Mouse (Mus musculus) forebrain, embryonic 10.5 days (tissue): ENCODE data around the gene Fam216b. TPM values are rescaled to one million over a fixed set of nuclear protein-coding genes. Genes with fewer than 3 reads are reported as not detected.

ENCODE experiments used
- DNase-seq: peaks from one replicate; pipeline ENCODE4 v3.0.0-alpha.2; 2017; ENCODE audit warnings: low spot score; ENCODE audit errors: extremely low spot score
- H3K27ac ChIP-seq: fragments of 300-500 bp; sonication (generic); 2 replicates; pipeline ENCODE4 v1.5.1; 2016; ENCODE audit warnings: mild to moderate bottlenecking
- H3K27me3 ChIP-seq: fragments of 300-500 bp; sonication (generic); 2 replicates; pipeline ENCODE4 v1.6.1; 2016; ENCODE audit warnings: mild to moderate bottlenecking; ENCODE audit not compliant: poor library complexity, severe bottlenecking
- H3K36me3 ChIP-seq: fragments of 300-500 bp; sonication (generic); replicated peaks from 2 replicates; pipeline ENCODE4 v1.6.1; 2016; ENCODE audit warnings: mild to moderate bottlenecking, moderate library complexity
- H3K4me1 ChIP-seq: fragments of 300-500 bp; sonication (generic); 2 replicates; pipeline ENCODE4 v1.6.1; 2016
- H3K4me3 ChIP-seq: fragments of 300-500 bp; sonication (generic); 2 replicates; pipeline ENCODE4 v1.5.1; 2016; ENCODE audit warnings: mild to moderate bottlenecking, moderate library complexity
- H3K9me3 ChIP-seq: fragments of 300-500 bp; sonication (generic); 2 replicates; pipeline ENCODE4 v1.6.1; 2016; ENCODE audit warnings: mild to moderate bottlenecking, moderate library complexity
- WGBS: fragments of 180-500 bp; shearing (Covaris S2); methylation state at CpG from one replicate; pipeline ENCODE4 v1.1.7; 2016; 5-methylcytosine and 5-hydroxymethylcytosine counted together
- polyA plus RNA-seq: library from polyadenylated mRNA; unstranded; fragments of >200 nt; fragmentation: Nextera tagmentation; extraction: Ambion mirVana; gene quantifications from 2 replicates; pipeline ENCODE4 v1.2.1, GENCODE M21; 2016

Fam216b gene
- polyA plus RNA-seq, result not detected in 2 replicates

DNA sequence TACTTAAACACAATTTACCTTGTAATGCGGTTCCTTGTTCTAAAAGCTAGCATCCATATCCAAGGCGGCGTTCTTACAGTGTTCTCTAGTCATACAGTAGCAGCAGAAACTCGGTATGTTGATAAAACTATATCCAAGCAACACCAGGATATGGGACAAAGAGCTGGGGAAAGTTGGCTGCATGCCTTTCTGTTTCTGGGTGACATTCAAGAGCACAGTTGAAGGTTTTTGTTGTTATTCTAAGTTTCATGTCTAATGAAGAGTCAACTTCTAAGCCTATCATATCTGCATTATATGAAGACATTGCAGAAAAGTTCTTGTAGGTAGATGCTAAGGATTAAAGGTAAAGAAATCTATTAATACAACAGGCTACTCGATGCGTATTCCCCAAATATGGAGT is at the start of gene Fam216b:
Gene Fam216b (minus strand): TSS at position 101 of the 400 bp plus-strand sequence.
- no peaks in the 10 kb centered on the region for H3K36me3 ChIP-seq
- no peaks in the 10 kb centered on the region for H3K27me3 ChIP-seq
- no peaks in the 10 kb centered on the region for H3K9me3 ChIP-seq
- H3K4me1 ChIP-seq, result peaks cover 3% of the 10 kb centered on the region; the same call in 1 of the 2 replicates
- no peak within 1 kb of the TSS for H3K27ac ChIP-seq
- no peak for DNase-seq
- WGBS, result 89% methylated on average over 6 of the region's 6 CpGs
- H3K4me3 ChIP-seq, result no peak within 1 kb of the TSS

DNA sequence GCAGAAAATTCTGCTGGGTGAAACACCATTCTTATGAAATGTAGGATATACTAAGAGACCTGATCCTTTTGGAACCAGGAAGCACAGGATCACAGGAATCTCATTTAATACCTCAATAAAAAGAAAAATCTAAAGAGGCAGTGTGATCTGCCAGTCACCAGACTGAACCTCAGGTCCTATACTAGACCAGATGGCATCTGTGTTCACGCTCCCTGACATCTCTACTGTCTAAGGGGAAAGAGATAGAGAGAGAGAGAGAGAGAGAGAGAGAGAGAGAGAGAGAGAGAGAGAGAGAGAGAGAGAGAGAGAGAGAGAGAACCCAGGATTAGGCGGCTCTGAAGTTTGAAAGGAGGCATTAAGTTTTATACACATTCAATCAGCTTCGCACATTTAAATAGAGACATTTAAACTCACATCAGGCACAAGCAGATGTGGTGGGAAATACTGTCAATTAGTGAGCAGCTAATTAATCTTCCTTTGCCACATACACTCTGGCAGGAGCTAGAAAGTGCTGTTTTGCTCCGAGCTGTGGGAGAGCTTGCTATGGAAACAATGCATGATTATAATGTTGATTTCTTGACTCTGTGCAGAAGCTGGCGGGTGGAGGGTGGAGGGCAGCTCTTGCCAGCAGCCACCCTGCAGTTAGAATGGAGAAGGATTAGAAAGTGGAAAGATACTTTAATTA is 43.7 kb upstream of the Fam216b start:
- H3K27ac ChIP-seq, result no peak overlapping the region
- H3K9me3 ChIP-seq, result peaks cover 7% of the 10 kb centered on the region; the same call in 1 of the 2 replicates
- no peaks in the 10 kb centered on the region; the same call in 1 of the 2 replicates for H3K27me3 ChIP-seq
- H3K36me3 ChIP-seq, result no peaks in the 10 kb centered on the region
- 29% methylated on average over 5 of the region's 5 CpGs for WGBS
- H3K4me3 ChIP-seq, result no peak overlapping the region
- DNase-seq, result no peak
- H3K4me1 ChIP-seq, result peaks cover 14% of the 10 kb centered on the region

DNA sequence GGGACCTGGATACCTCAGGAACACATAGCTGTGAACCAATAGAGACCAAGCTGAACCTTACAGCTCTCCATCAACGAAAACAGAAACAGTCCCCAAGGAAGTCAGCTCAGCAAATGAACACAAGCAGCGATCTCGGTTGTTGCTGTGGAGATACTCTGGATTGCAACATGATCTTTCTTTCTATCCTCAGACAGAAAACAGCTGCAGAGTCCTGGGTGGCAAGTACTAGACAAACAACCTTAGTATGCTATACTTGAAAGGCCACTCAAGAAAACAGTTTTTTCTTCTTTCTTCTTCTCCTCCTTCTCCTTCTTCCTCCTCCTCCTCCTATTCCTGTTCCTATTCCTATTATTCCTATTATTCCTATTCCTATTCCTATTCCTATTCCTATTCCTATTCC is 37.9 kb upstream of the Fam216b start:
- Histone ChIP-seq H3K9me3 (no peaks in the 10 kb centered on the region), H3K4me1 (no peaks in the 10 kb centered on the region), H3K4me3 (no peak overlapping the region), H3K27me3 (peaks cover 6% of the 10 kb centered on the region; the same call in 1 of the 2 replicates), H3K27ac (no peak overlapping the region), H3K36me3 (no peaks in the 10 kb centered on the region)
- no peak for DNase-seq
- WGBS, result 74% methylated on average over 3 of the region's 3 CpGs

GRCm38 (mm10) chr14:78120286-78120685 is 31.5 kb upstream of the Fam216b start:
- DNase-seq, result no peak
- peaks cover 3% of the 10 kb centered on the region; the same call in 1 of the 2 replicates for H3K9me3 ChIP-seq
- peaks cover 36% of the 10 kb centered on the region for H3K4me1 ChIP-seq
- no peak overlapping the region for H3K27ac ChIP-seq
- WGBS, result 40% methylated on average over 3 of the region's 3 CpGs
- no peaks in the 10 kb centered on the region for H3K36me3 ChIP-seq
- peaks cover 10% of the 10 kb centered on the region; the same call in 1 of the 2 replicates for H3K27me3 ChIP-seq
- H3K4me3 ChIP-seq, result no peak overlapping the region

DNA sequence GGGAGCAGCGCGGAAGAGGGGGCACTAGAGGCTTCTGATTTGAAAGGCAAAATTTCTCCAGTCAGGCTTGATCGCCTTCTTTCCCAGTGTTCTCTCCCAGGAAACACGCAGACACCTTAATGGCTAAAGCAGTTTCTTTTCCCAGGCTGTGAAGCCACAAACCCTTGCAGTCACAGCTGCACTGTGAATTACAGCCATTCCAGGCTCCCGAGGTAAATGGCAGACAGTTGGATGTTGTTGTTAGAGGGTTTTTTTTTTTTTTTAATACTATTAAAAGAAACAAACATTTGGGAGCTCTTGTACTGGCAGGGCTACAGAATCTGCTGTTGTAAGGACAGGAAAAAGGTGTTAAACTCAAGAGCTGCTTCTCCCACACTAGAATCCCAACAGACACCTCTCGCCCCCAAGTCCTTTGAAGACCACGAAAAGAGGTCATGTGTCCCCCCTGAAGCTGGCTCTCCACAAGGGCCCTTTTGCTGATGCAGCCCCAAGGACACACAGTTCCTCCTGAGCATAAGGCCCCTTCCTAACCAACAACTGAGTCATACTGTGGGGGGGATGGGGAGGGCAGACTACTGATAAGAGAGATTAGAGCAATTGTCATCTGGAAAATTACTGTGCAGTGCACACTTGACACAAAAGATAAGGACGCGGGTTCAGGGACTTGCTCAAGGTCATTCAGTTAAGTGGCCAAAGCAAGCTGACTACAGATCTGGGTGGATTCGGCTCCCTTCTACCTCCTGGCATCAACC is 30.8 kb upstream of the Fam216b start:
- H3K4me3 ChIP-seq, result no peak overlapping the region
- peaks cover 6% of the 10 kb centered on the region; the same call in 1 of the 2 replicates for H3K9me3 ChIP-seq
- WGBS, result 72% methylated on average over 10 of the region's 10 CpGs
- peaks cover 36% of the 10 kb centered on the region for H3K4me1 ChIP-seq
- no peak for DNase-seq
- H3K27ac ChIP-seq, result no peak overlapping the region
- H3K27me3 ChIP-seq, result peaks cover 10% of the 10 kb centered on the region; the same call in 1 of the 2 replicates
- H3K36me3 ChIP-seq, result no peaks in the 10 kb centered on the region

DNA sequence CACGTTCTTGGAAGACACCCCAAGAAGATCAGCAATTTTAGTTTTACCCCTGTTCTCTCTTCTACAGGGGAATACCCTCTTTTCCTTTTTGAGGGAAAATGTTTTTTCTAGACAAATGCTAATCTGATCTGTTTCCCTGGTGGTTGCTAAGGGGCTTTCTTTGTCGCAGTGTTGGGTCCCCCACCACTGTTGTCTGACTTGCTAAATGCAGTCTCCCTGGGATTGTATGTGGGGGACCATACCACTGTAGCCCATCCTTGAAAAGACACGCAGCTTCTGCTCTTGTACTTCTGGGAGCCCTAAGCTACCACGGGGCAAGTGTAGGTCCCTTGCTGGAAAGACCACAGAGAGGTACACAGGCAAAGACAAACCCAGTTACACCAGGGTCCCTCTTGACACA is 28.9 kb upstream of the Fam216b start:
- Histone ChIP-seq H3K36me3 (no peaks in the 10 kb centered on the region), H3K4me3 (no peak overlapping the region), H3K27me3 (peaks cover 9% of the 10 kb centered on the region; the same call in 1 of the 2 replicates), H3K9me3 (peaks cover 6% of the 10 kb centered on the region; the same call in 1 of the 2 replicates), H3K27ac (no peak overlapping the region), H3K4me1 (peaks cover 36% of the 10 kb centered on the region)
- DNase-seq, result no peak
- 86% methylated on average over 4 of the region's 4 CpGs for WGBS

DNA sequence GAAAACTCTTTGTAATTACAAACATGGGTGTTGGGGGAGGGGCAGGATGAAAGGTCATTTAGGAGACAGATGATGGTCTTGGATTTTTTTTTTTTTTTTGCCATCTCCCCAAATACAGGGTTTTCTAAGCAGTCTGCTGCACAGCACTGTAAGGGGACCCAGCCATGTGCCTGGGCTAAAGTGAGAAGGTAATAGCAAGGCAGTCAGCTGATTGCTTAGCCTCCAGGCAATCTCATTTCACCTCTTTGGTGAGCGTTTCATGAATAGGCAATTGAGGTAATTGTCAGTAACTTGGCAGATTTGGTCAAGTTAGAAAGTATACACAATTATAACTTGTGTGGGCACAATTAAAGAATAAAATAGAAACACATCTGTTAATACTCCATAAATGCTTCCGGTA is 28.5 kb upstream of the Fam216b start:
- H3K36me3 ChIP-seq, result no peaks in the 10 kb centered on the region
- peaks cover 6% of the 10 kb centered on the region; the same call in 1 of the 2 replicates for H3K9me3 ChIP-seq
- no peak for DNase-seq
- H3K27me3 ChIP-seq, result peaks cover 5% of the 10 kb centered on the region; the same call in 1 of the 2 replicates
- H3K27ac ChIP-seq, result no peak overlapping the region
- H3K4me3 ChIP-seq, result no peak overlapping the region
- WGBS, result 81% methylated on average over 2 of the region's 2 CpGs
- peaks cover 36% of the 10 kb centered on the region for H3K4me1 ChIP-seq

GRCm38 (mm10) chr14:78112466-78112865 is 23.7 kb upstream of the Fam216b start:
- Histone ChIP-seq H3K27me3 (no peaks in the 10 kb centered on the region), H3K4me3 (no peak overlapping the region), H3K36me3 (no peaks in the 10 kb centered on the region), H3K27ac (no peak overlapping the region), H3K4me1 (peaks cover 10% of the 10 kb centered on the region), H3K9me3 (peaks cover 6% of the 10 kb centered on the region; the same call in 1 of the 2 replicates)
- no peak for DNase-seq
- WGBS, result 84% methylated on average over 3 of the region's 3 CpGs

DNA sequence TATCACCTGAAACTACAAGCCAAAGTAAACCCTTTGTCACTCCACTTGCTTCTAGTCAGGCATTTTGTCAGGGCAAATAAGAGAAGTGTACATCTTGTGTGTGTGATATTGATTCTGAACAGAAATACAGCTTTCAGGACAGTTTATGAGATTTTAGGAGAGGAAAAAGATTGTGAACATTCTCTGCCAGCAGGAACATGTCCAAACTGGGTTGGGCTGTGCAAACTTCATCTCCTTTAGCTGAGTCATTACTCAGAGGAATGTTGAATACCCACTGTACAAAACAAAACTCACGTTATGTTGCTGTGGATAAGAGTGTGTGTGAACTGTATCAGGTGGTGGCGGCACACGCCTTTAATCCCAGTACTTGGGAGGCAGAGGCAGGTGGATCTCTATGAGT is 22.1 kb upstream of the Fam216b start:
- H3K4me1 ChIP-seq, result no peaks in the 10 kb centered on the region
- 88% methylated on average over 3 of the region's 3 CpGs for WGBS
- H3K27ac ChIP-seq, result no peak overlapping the region
- H3K9me3 ChIP-seq, result peaks cover 6% of the 10 kb centered on the region; the same call in 1 of the 2 replicates
- DNase-seq, result no peak
- H3K27me3 ChIP-seq, result no peaks in the 10 kb centered on the region
- no peak overlapping the region for H3K4me3 ChIP-seq
- no peaks in the 10 kb centered on the region for H3K36me3 ChIP-seq

DNA sequence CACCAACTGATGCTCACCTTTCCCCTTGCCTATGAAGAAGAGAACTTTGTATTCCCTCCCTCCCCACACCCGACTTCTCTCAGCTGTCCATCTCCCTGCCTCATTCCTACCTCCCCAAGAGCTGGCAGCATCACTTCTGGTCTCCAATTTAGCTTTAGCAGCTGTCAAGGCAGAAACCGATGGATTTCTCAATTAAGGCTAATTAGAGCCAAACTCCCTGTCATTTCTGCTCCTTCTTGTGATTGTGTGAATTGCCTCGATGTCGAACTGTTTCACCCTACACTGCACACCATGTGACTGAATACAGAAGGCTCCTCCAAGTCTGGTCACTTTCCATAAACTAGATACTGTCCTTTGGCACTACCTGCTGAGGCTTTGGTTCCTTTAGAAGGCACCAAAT is 20.6 kb upstream of the Fam216b start:
- Histone ChIP-seq H3K9me3 (no peaks in the 10 kb centered on the region), H3K36me3 (no peaks in the 10 kb centered on the region), H3K27ac (no peak overlapping the region), H3K4me1 (no peaks in the 10 kb centered on the region), H3K27me3 (no peaks in the 10 kb centered on the region), H3K4me3 (no peak overlapping the region)
- 77% methylated on average over 4 of the region's 4 CpGs for WGBS
- DNase-seq, result no peak

- 91% methylated on average over 3 of the region's 3 CpGs for WGBS
- Histone ChIP-seq H3K27me3 (no peaks in the 10 kb centered on the region), H3K4me1 (no peaks in the 10 kb centered on the region), H3K36me3 (no peaks in the 10 kb centered on the region), H3K27ac (no peak overlapping the region), H3K9me3 (no peaks in the 10 kb centered on the region), H3K4me3 (no peak overlapping the region)
- no peak for DNase-seq
These were observed 19.6 kb upstream of the Fam216b start for GRCm38 (mm10) chr14:78108388-78108787.

DNA sequence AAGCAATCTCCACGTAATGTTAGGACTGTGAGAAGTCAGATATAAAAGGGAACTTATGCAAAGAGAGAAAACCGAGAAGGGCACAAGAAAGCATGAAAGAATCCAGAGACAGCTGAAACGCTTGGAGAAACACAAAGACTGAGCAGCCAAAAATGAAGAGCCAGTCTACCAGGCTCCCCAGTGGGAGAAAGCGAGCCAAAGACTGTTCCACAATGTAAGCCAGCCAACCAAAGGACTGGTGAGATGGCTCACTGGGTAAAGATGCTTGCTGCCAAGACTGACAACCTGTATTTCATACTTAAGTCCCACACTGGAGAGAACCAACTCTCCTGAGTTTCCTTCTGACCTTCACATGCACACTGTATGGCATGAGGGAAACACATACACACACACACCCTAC is 784 bp upstream of the Fam216b start:
- Histone ChIP-seq H3K4me3 (no peak overlapping the region), H3K4me1 (peaks cover 3% of the 10 kb centered on the region; the same call in 1 of the 2 replicates), H3K27ac (no peak overlapping the region), H3K9me3 (no peaks in the 10 kb centered on the region), H3K27me3 (no peaks in the 10 kb centered on the region), H3K36me3 (no peaks in the 10 kb centered on the region)
- 91% methylated on average over 4 of the region's 4 CpGs for WGBS
- DNase-seq, result no peak

DNA sequence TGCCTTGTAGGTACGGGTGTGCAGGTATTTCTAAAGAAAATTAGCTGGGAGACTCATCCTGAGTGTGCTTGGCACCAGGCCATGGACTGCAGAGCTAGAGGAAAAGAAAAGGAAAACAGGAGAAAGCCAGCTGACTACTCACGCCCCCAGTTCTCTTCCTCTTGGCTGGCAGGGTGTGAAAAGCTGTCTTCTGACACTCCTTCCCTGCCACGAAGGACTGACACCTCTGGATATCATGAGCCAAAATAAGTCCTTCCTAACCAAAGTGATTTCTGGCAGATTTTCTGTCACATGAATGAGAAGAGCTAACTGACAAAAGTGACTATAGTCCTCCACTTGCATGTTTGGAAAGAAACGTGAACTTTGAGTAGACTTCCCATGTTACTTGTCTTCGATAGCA is 5.3 kb downstream of the Fam216b start:
- Histone ChIP-seq H3K4me1 (peaks cover 3% of the 10 kb centered on the region; the same call in 1 of the 2 replicates), H3K27me3 (no peaks in the 10 kb centered on the region), H3K4me3 (no peak overlapping the region), H3K9me3 (no peaks in the 10 kb centered on the region), H3K36me3 (no peaks in the 10 kb centered on the region), H3K27ac (no peak overlapping the region)
- 87% methylated on average over 5 of the region's 5 CpGs for WGBS
- no peak for DNase-seq
